Mouse (Mus musculus) hindbrain, embryonic 13.5 days (tissue): ENCODE measurements around the gene Ostm1. TPM values are rescaled to one million over a fixed set of nuclear protein-coding genes. Genes with fewer than 3 reads are reported as not detected.
A peak's percentile ranks its signal among the peaks of the same experiment; 100 is the strongest.

ENCODE experiments used
- ATAC-seq: fragments of 200-750 bp; cut with Nextera tagmentation; 2 replicates; pipeline ENCODE4 v1.8.0; 2017; ENCODE audit warnings: moderate TSS enrichment; ENCODE audit not compliant: low FRiP score
- H3K27ac ChIP-seq: fragments of 300-500 bp; sonication (generic); 2 replicates; pipeline ENCODE4 v1.5.1; 2015; ENCODE audit warnings: inconsistent platforms, mild to moderate bottlenecking, moderate library complexity
- H3K27me3 ChIP-seq: fragments of 300-500 bp; sonication (generic); 2 replicates; pipeline ENCODE4 v1.6.1; 2015; ENCODE audit warnings: mild to moderate bottlenecking, inconsistent platforms
- H3K36me3 ChIP-seq: fragments of 300-500 bp; sonication (generic); 2 replicates; pipeline ENCODE4 v1.6.1; 2015; ENCODE audit warnings: mild to moderate bottlenecking, inconsistent platforms
- H3K4me1 ChIP-seq: fragments of 300-500 bp; sonication (generic); replicated peaks from 2 replicates; pipeline ENCODE4 v1.6.1; 2015; ENCODE audit warnings: inconsistent platforms
- H3K4me2 ChIP-seq: fragments of 300-500 bp; sonication (generic); 2 replicates; pipeline ENCODE4 v1.6.1; 2015; ENCODE audit warnings: inconsistent platforms, mild to moderate bottlenecking, moderate library complexity
- H3K4me3 ChIP-seq: fragments of 300-500 bp; sonication (generic); 2 replicates; pipeline ENCODE4 v1.5.1; 2015; ENCODE audit warnings: mild to moderate bottlenecking, inconsistent platforms
- H3K9ac ChIP-seq: fragments of 300-500 bp; sonication (generic); 2 replicates; pipeline ENCODE4 v1.6.1; 2015; ENCODE audit warnings: mild to moderate bottlenecking, inconsistent platforms
- H3K9me3 ChIP-seq: fragments of 300-500 bp; sonication (generic); 2 replicates; pipeline ENCODE4 v1.6.1; 2016; ENCODE audit warnings: inconsistent platforms
- WGBS: fragments of 180-500 bp; shearing (Covaris S2); methylation state at CpG from one replicate; pipeline ENCODE4 v1.1.7; 2015; 5-methylcytosine and 5-hydroxymethylcytosine counted together
- polyA plus RNA-seq: library from polyadenylated mRNA; unstranded; fragments of >200 nt; fragmentation: Nextera tagmentation; extraction: Ambion mirVana; gene quantifications from 2 replicates; pipeline ENCODE4 v1.2.1, GENCODE M21; 2015

The Ostm1 gene
- polyA plus RNA-seq, 1 experiment from 2014 or later, result 32.2 TPM

GRCm38 (mm10) chr10:42678755-42679364 is 95.2 kb downstream of the Ostm1 start:
- Histone ChIP-seq H3K9me3 (no peaks in the 10 kb centered on the region), H3K4me3 (peak overlapping the region; percentile 98), H3K9ac (peak overlapping the region; percentile 94), H3K4me2 (peak overlapping the region; percentile 71), H3K27ac (peak overlapping the region; percentile 88), H3K4me1 (peaks cover 18% of the 10 kb centered on the region), H3K36me3 (peaks cover 6% of the 10 kb centered on the region), H3K27me3 (0 out of 2 replicates have a peak, but pooled peaks cover 3% of the 10 kb centered on the region)
- peak; percentile 99 for ATAC-seq
- under 1% methylated on average over 56 of the region's 56 CpGs for WGBS

GRCm38 (mm10) chr10:42679586-42679985 is 96.0 kb downstream of the Ostm1 start:
- 0 out of 2 replicates have a peak, but pooled peaks cover 3% of the 10 kb centered on the region for H3K27me3 ChIP-seq
- WGBS, result 16% methylated on average over 10 of the region's 10 CpGs
- H3K4me2 ChIP-seq, result peak overlapping the region; percentile 71

GRCm38 (mm10) chr10:42680582-42681001 is 97.0 kb downstream of the Ostm1 start:
- peaks cover 13% of the 10 kb centered on the region for H3K36me3 ChIP-seq
- peak overlapping the region; percentile 71 for H3K4me2 ChIP-seq
- peak overlapping the region; percentile 8; the same call in 1 of the 2 replicates for H3K4me3 ChIP-seq
- WGBS, result 12% methylated on average over 6 of the region's 6 CpGs
- H3K9me3 ChIP-seq, result no peaks in the 10 kb centered on the region
- no peak for ATAC-seq
- no peak overlapping the region for H3K27ac ChIP-seq
- H3K27me3 ChIP-seq, result 0 out of 2 replicates have a peak, but pooled peaks cover 3% of the 10 kb centered on the region
- no peak overlapping the region for H3K9ac ChIP-seq
- peaks cover 18% of the 10 kb centered on the region for H3K4me1 ChIP-seq

More at GRCm38 (mm10) chr10:42679586-42679985, 96.0 kb downstream of the Ostm1 start:
- Histone ChIP-seq H3K27ac (no peak overlapping the region), H3K4me1 (peaks cover 18% of the 10 kb centered on the region), H3K4me3 (peak overlapping the region; percentile 98), H3K9ac (peak overlapping the region; percentile 94), H3K9me3 (no peaks in the 10 kb centered on the region), H3K36me3 (peaks cover 13% of the 10 kb centered on the region)
- no peak for ATAC-seq

GRCm38 (mm10) chr10:42682421-42682820 is 98.8 kb downstream of the Ostm1 start:
- no peak overlapping the region for H3K27ac ChIP-seq
- 87% methylated on average over 8 of the region's 8 CpGs for WGBS
- 0 out of 2 replicates have a peak, but pooled peaks cover 3% of the 10 kb centered on the region for H3K27me3 ChIP-seq
- H3K36me3 ChIP-seq, result peaks cover 13% of the 10 kb centered on the region
- no peak for ATAC-seq
- no peak overlapping the region for H3K9ac ChIP-seq
- no peak overlapping the region for H3K4me3 ChIP-seq
- no peak overlapping the region for H3K4me2 ChIP-seq
- H3K4me1 ChIP-seq, result peaks cover 18% of the 10 kb centered on the region
- no peaks in the 10 kb centered on the region for H3K9me3 ChIP-seq

GRCm38 (mm10) chr10:42687873-42688272 is 104.3 kb downstream of the Ostm1 start:
- H3K27ac ChIP-seq, result no peak overlapping the region
- H3K4me1 ChIP-seq, result peaks cover 7% of the 10 kb centered on the region
- H3K4me2 ChIP-seq, result no peak overlapping the region
- peaks cover 13% of the 10 kb centered on the region for H3K36me3 ChIP-seq
- no peaks in the 10 kb centered on the region for H3K27me3 ChIP-seq
- no peak overlapping the region for H3K9ac ChIP-seq
- H3K9me3 ChIP-seq, result no peaks in the 10 kb centered on the region
- ATAC-seq, result no peak
- H3K4me3 ChIP-seq, result no peak overlapping the region
- WGBS, result 91% methylated on average over 5 of the region's 5 CpGs

- Histone ChIP-seq H3K36me3 (0 out of 2 replicates have a peak, but pooled peaks cover 3% of the 10 kb centered on the region), H3K4me2 (no peak overlapping the region), H3K9me3 (no peaks in the 10 kb centered on the region), H3K27me3 (no peaks in the 10 kb centered on the region), H3K27ac (no peak overlapping the region), H3K9ac (no peak overlapping the region), H3K4me3 (no peak overlapping the region), H3K4me1 (peaks cover 7% of the 10 kb centered on the region)
- no peak for ATAC-seq
- 41% methylated on average over 1 of the region's 1 CpGs for WGBS
These were observed 106.1 kb downstream of the Ostm1 start for GRCm38 (mm10) chr10:42689694-42690093.

GRCm38 (mm10) chr10:42690233-42691028 is 106.8 kb downstream of the Ostm1 start:
- Histone ChIP-seq H3K36me3 (peaks cover 6% of the 10 kb centered on the region; the same call in 1 of the 2 replicates), H3K9ac (peak overlapping the region; percentile 66), H3K4me3 (peak overlapping the region; percentile 11), H3K27ac (peak overlapping the region; percentile 70), H3K9me3 (no peaks in the 10 kb centered on the region), H3K4me2 (peak overlapping the region; percentile 39), H3K4me1 (peaks cover 7% of the 10 kb centered on the region), H3K27me3 (no peaks in the 10 kb centered on the region)
- peak; percentile 70 for ATAC-seq
- WGBS, result 42% methylated on average over 17 of the region's 17 CpGs

- peaks cover 7% of the 10 kb centered on the region for H3K4me1 ChIP-seq
- H3K9ac ChIP-seq, result peak overlapping the region; percentile 66; the same call in 1 of the 2 replicates
- ATAC-seq, result peak; percentile 73; the same call in 1 of the 2 replicates
- peak overlapping the region; percentile 70; the same call in 1 of the 2 replicates for H3K27ac ChIP-seq
- H3K4me2 ChIP-seq, result peak overlapping the region; percentile 39
- no peaks in the 10 kb centered on the region for H3K9me3 ChIP-seq
- H3K4me3 ChIP-seq, result no peak overlapping the region; the same call in 1 of the 2 replicates
- H3K27me3 ChIP-seq, result no peaks in the 10 kb centered on the region
- H3K36me3 ChIP-seq, result peaks cover 6% of the 10 kb centered on the region; the same call in 1 of the 2 replicates
- 65% methylated on average over 2 of the region's 2 CpGs for WGBS
These were observed 107.4 kb downstream of the Ostm1 start for GRCm38 (mm10) chr10:42691051-42691450.

GRCm38 (mm10) chr10:42692095-42692494 is 108.5 kb downstream of the Ostm1 start:
- Histone ChIP-seq H3K4me3 (no peak overlapping the region), H3K9me3 (no peaks in the 10 kb centered on the region), H3K36me3 (peaks cover 6% of the 10 kb centered on the region; the same call in 1 of the 2 replicates), H3K27me3 (no peaks in the 10 kb centered on the region), H3K27ac (no peak overlapping the region), H3K4me1 (peaks cover 7% of the 10 kb centered on the region), H3K9ac (no peak overlapping the region), H3K4me2 (no peak overlapping the region)
- 83% methylated on average over 2 of the region's 2 CpGs for WGBS
- no peak for ATAC-seq

GRCm38 (mm10) chr10:42692794-42693193 is 109.2 kb downstream of the Ostm1 start:
- ATAC-seq, result no peak

GRCm38 (mm10) chr10:42693482-42693881 is 109.9 kb downstream of the Ostm1 start:
- H3K4me3 ChIP-seq, result no peak overlapping the region
- no peak overlapping the region for H3K4me2 ChIP-seq
- H3K27ac ChIP-seq, result no peak overlapping the region
- peaks cover 7% of the 10 kb centered on the region for H3K4me1 ChIP-seq
- 85% methylated on average over 2 of the region's 2 CpGs for whole genome bisulfite sequencing
- no peak overlapping the region for H3K9ac ChIP-seq
- H3K27me3 ChIP-seq, result no peaks in the 10 kb centered on the region
- peaks cover 11% of the 10 kb centered on the region for H3K36me3 ChIP-seq
- no peak for ATAC-seq
- no peaks in the 10 kb centered on the region for H3K9me3 ChIP-seq

More at GRCm38 (mm10) chr10:42692794-42693193, 109.2 kb downstream of the Ostm1 start:
- no peaks in the 10 kb centered on the region for H3K9me3 ChIP-seq
- H3K27me3 ChIP-seq, result no peaks in the 10 kb centered on the region
- H3K36me3 ChIP-seq, result peaks cover 6% of the 10 kb centered on the region; the same call in 1 of the 2 replicates
- no peak overlapping the region for H3K4me2 ChIP-seq
- H3K4me3 ChIP-seq, result no peak overlapping the region
- no peak overlapping the region for H3K9ac ChIP-seq
- H3K4me1 ChIP-seq, result peaks cover 7% of the 10 kb centered on the region
- H3K27ac ChIP-seq, result no peak overlapping the region

GRCm38 (mm10) chr10:42696361-42696760 is 112.7 kb downstream of the Ostm1 start:
- Histone ChIP-seq H3K27me3 (no peaks in the 10 kb centered on the region), H3K27ac (no peak overlapping the region), H3K9ac (no peak overlapping the region), H3K4me2 (no peak overlapping the region), H3K9me3 (no peaks in the 10 kb centered on the region), H3K4me1 (no peaks in the 10 kb centered on the region), H3K36me3 (peaks cover 26% of the 10 kb centered on the region), H3K4me3 (no peak overlapping the region)
- no peak for ATAC-seq
- WGBS, result 83% methylated on average over 13 of the region's 13 CpGs
